7 mouse cellular contexts compared by ENCODE assay signal in genomic region chr4:57672996-57673906, GRCm38 (mm10). TPM values are rescaled to one million over a fixed set of nuclear protein-coding genes. Genes with fewer than 3 reads are reported as not detected.
DNase-seq lines count a peak whose midpoint lies in the region; ATAC-seq lines count a peak whose summit lies in the region.

No protein-coding gene starts in this region.

- WGBS in embryonic facial prominence, embryonic 10.5 days: 15% methylated on average over 12 of the region's 12 CpGs
- 16% methylated on average over 12 of the region's 12 CpGs for WGBS in midbrain, embryonic 13.5 days

- H3K27me3 ChIP-seq in embryonic facial prominence, embryonic 10.5 days (replicated peaks; ENCODE audit: low read depth, poor library complexity, severe bottlenecking): no peaks in the 10 kb centered on the region; the same call in 1 of the 2 replicates
- H3K27me3 ChIP-seq in midbrain, embryonic 13.5 days: peaks cover 18% of the 10 kb centered on the region

- H3K4me3 ChIP-seq in embryonic facial prominence, embryonic 10.5 days: peak overlapping the region; percentile 43
- 0 out of 2 replicates have a peak overlapping the region, but pooled peaks have one; percentile 23 for H3K4me3 ChIP-seq in midbrain, embryonic 13.5 days (replicated peaks)

- peaks cover 28% of the 10 kb centered on the region for H3K4me1 ChIP-seq in embryonic facial prominence, embryonic 10.5 days
- peaks cover 14% of the 10 kb centered on the region for H3K4me1 ChIP-seq in midbrain, embryonic 13.5 days (replicated peaks)

- peak; percentile 72 for ATAC-seq in midbrain, embryonic 13.5 days

- H3K9ac ChIP-seq in midbrain, embryonic 13.5 days (replicated peaks): no peak overlapping the region; the same call in 1 of the 2 replicates

- peak overlapping the region; percentile 78 for H3K27ac ChIP-seq in embryonic facial prominence, embryonic 10.5 days (replicated peaks)
- no peak overlapping the region for H3K27ac ChIP-seq in midbrain, embryonic 13.5 days

- H3K4me2 ChIP-seq in midbrain, embryonic 13.5 days (replicated peaks): peak overlapping the region; percentile 46

- intact Hi-C loops in left cerebral cortex, postnatal 4 days (cut with DNase I): loop anchor here (10.0 kb wide), 2 partner anchors 112 to 232 kb away; no protein-coding TSS in a partner anchor

- H3K9me3 ChIP-seq in embryonic facial prominence, embryonic 10.5 days: no peaks in the 10 kb centered on the region
- no peaks in the 10 kb centered on the region for H3K9me3 ChIP-seq in midbrain, embryonic 13.5 days

- H3K36me3 ChIP-seq in embryonic facial prominence, embryonic 10.5 days (replicated peaks): no peaks in the 10 kb centered on the region
- no peaks in the 10 kb centered on the region for H3K36me3 ChIP-seq in midbrain, embryonic 13.5 days

- DNase-seq in adrenal gland, postnatal 14 days: peak; percentile 94
- peak; percentile 88 for DNase-seq in embryonic facial prominence, embryonic 10.5 days (ENCODE audit: low spot score)
- peak; percentile 99 for DNase-seq in heart, adult 11 months
- peak; percentile 81 for DNase-seq in kidney, adult 11 months
- DNase-seq in left cerebral cortex, postnatal 4 days: peak; percentile 88
- DNase-seq in spleen, adult 12 weeks (ENCODE audit: low spot score): peak; percentile 66

RNA-seq across cellular contexts. Expression of gene Akap2, which starts 44.2 kb away (rescaled TPM):
- 129 and 137 TPM in 2 replicates for total RNA-seq in adrenal gland, postnatal 14 days (2021)
- 21.3 and 24.7 TPM in 2 replicates for polyA plus RNA-seq in embryonic facial prominence, embryonic 10.5 days (2016; fragmentation: Nextera tagmentation; extraction: Ambion mirVana)
- total RNA-seq in left cerebral cortex, postnatal 4 days (2021): 10 to 100 TPM; 21.0 to 27.5 TPM
- polyA plus RNA-seq in midbrain, embryonic 13.5 days (2015; fragmentation: Nextera tagmentation; extraction: Ambion mirVana): 12.1 and 12.3 TPM in 2 replicates
